In genomic region chr11:33013229-33014185, GRCm38 (mm10) we compare ENCODE assay signal across 9 mouse cellular contexts.
DNase-seq lines count a peak whose midpoint lies in the region.
"Had no signal": no experiment of that assay in that cellular context is flagged by ENCODE, and none has a peak within 500 bp of the region (broad histone marks: within the 10 kb centered on the region; RNA-seq: fewer than 3 reads in every experiment).

No protein-coding gene starts in this region.

- DNase-seq in adrenal gland, postnatal 14 days: peak; percentile 26
- DNase-seq in adrenal gland, adult 2 months: no peak
- DNase-seq in ovary, postnatal 14 days (ENCODE audit: low spot score): peak; percentile 46
- DNase-seq in ovary, postnatal 10 days (ENCODE audit: low spot score): no peak
- DNase-seq in heart, postnatal 4 days: peak; percentile 78
- peak; percentile 43 to 74 for DNase-seq in urinary bladder, postnatal 36 days (ENCODE audit: low spot score in 2 of 2)
- no peak for DNase-seq in cerebellum, adult 11 months
- no peak for DNase-seq in Muller cell, postnatal 12 days (ENCODE audit: inconsistent ontology term)
- DNase-seq: thymus, postnatal 14 days had no signal

Comparison
In these comparisons a context has a peak if more than half of its experiments do, and no peak if none do; other contexts are left out.
1. DNase-seq: peak in adrenal gland, postnatal 14 days (single experiment), ovary, postnatal 14 days (single experiment), heart, postnatal 4 days (single experiment) and urinary bladder, postnatal 36 days (2 of 2); none in adrenal gland, adult 2 months (single experiment), ovary, postnatal 10 days (single experiment), cerebellum, adult 11 months (single experiment) and Muller cell, postnatal 12 days (single experiment).